Mouse (Mus musculus) effector memory CD4-positive, alpha-beta T cell, adult 7 months (primary cell): ENCODE measurements around the gene Mrgprx1. TPM values are rescaled to one million over a fixed set of nuclear protein-coding genes. Genes with fewer than 3 reads are reported as not detected.

Experiments
- polyA plus RNA-seq: library from polyadenylated mRNA; unstranded; fragments of 100-300 nt; shearing (Covaris generic); gene quantifications from one replicate; pipeline ENCODE4 v1.2.1, GENCODE M21; 2017

The Mrgprx1 gene
- not detected for polyA plus RNA-seq

GRCm38 (mm10) chr7:48027497-48027896 lies at the start of gene Mrgprx1:
Gene Mrgprx1 (minus strand): TSS chr7:48027597.

GRCm38 (mm10) chr7:47981995-47982394 lies 45.4 kb downstream of the Mrgprx1 start, which contains the start of gene Mrgpra4:
Gene Mrgpra4 (minus strand): TSS chr7:47982095.

Other genes starting within 250 kb of the Mrgprx1 start
- gene Mrgpra4, start 45.5 kb downstream of the Mrgprx1 start, polyA plus RNA-seq, result not detected
- not detected for gene Mrgprb5, start 141.4 kb upstream of the Mrgprx1 start, polyA plus RNA-seq
- not detected for gene Mrgprb4, start 171.7 kb upstream of the Mrgprx1 start, polyA plus RNA-seq